Mouse (Mus musculus) cerebellum, adult 2 months (tissue): ENCODE results near the gene Trim71.

Experiments
- CTCF ChIP-seq: fragments of 200-500 bp; IDR thresholded peaks from 2 replicates; pipeline ENCODE4 v1.5.1; 2011; ENCODE audit warnings: low read depth, mild to moderate bottlenecking, control low read depth, low read length, moderate library complexity, borderline replicate concordance; ENCODE audit not compliant: insufficient read depth
- POLR2A ChIP-seq: fragments of 200-500 bp; IDR thresholded peaks from 2 replicates; pipeline ENCODE4 v1.6.1; 2011; ENCODE audit warnings: low read length, control low read depth, borderline replicate concordance; ENCODE audit not compliant: insufficient read depth

DNA sequence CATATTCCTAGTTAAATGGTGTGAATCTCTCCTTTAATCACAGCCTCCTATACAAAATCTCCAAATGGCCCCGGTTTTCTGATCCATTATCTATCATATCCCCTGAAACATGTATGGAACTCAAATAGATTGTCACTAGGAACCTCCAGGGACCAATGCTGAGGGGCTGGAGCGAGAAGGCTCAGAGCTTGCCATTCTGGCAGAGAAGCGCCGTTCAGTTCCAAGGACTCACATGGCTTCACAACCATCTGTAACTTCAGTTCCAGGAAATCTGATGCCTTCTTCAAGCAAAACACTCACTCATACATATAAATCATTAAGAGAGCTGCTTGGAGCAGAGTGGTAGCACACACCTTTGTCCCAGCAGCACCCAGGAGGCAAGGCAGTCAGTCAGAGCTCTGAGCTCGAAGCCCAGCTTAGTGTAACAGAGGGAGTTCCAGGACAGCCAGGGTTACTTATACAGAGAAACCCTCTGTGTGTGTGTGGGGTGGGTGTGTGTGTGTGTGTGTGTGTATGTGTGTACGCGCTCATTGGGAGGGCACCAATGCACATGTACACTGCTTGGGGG, 25.1 kb downstream of the Trim71 start:
- no peak for TF ChIP-seq CTCF
- no peak for TF ChIP-seq POLR2A
